Mouse (Mus musculus): ENCODE measurements at regions not wholly inside any gene's neighbourhood (a gene's known extent, or its start where the extent isn't known, plus 50 kb on each side); places are given as distances from the start of the nearest gene placed in this dataset.

DNA sequence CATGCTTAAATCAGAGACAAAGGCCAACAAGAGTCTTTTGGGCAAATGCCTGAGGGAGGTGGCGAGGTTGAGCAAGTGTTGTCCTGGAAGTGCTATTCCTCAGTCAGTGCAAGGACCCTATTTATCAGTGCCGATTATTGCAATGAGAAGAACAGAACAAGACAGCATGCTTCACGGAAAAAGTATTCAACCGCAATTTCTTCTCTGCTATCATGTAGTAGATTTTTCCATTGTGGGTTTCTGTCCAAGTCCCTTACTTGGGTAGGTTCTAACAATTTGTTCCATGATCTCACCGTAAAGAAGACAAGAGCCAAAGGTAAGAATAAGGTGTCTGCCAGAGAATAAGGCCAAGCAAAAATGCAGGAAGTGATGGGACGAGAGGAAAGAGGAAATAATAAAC, 186.2 kb downstream of the Arl4a start:
- no peak overlapping the region for H3K27ac ChIP-seq (ENCODE audit: control insufficient read depth, insufficient read depth, low read length)
- no peaks in the 10 kb centered on the region for H3K4me1 ChIP-seq (replicated peaks; ENCODE audit: control insufficient read depth, insufficient read depth, low read length)
- TF ChIP-seq CTCF (IDR thresholded peaks at IDR 0.05; ENCODE audit: borderline replicate concordance, control insufficient read depth, extremely low read depth, insufficient read depth, low read length, poor library complexity) (no peak), POLR2A (IDR thresholded peaks at IDR 0.05; ENCODE audit: control insufficient read depth, extremely low read depth, insufficient read depth, low read length, poor library complexity) (no peak)
- 86% methylated on average over 6 of the region's 6 CpGs for WGBS
- H3K4me3 ChIP-seq (ENCODE audit: control insufficient read depth, insufficient read depth, low read length): no peak overlapping the region
- no peak for DNase-seq
- no peaks in the 10 kb centered on the region for H3K27me3 ChIP-seq (ENCODE audit: control insufficient read depth, insufficient read depth, low read length)
- no peaks in the 10 kb centered on the region for H3K36me3 ChIP-seq (ENCODE audit: control insufficient read depth, insufficient read depth, low read length)

DNA sequence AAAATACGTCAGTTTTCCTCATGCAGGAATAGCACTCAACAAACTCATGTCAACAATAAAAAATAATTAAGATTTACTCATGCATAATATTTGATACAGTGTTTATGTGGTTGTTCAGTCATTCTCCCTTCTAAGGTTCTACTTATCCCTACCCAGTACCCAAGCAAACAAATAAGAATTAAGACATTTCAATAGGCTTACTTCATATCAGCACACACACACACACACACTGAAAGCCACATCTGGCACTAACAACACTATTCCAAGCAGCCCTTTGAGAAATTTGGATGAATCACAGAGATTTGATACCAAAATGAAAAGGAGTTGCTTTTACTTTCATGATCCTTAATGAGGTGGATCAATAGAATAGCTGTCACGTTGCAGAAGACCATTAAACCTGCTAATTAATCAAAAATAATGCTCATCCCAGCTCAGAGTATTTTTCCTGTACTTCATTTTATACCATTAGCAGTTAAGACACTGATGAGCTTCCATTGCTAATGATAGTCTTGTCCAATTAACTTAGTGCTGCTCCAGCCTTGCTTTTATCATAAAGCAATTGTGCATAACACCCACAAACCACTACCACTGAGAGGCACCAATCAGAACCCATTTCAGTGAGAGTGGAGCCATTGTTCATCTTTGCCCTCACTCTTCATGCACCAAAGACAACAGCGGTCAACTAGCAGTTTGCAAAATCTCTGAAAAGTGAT, 188.3 kb downstream of the Arl4a start:
- no peak overlapping the region for H3K4me3 ChIP-seq (ENCODE audit: control insufficient read depth, insufficient read depth, low read length)
- no peak for DNase-seq
- no peak for TF ChIP-seq CTCF (IDR thresholded peaks at IDR 0.05; ENCODE audit: borderline replicate concordance, control insufficient read depth, extremely low read depth, insufficient read depth, low read length, poor library complexity)
- TF ChIP-seq POLR2A (IDR thresholded peaks at IDR 0.05; ENCODE audit: control insufficient read depth, extremely low read depth, insufficient read depth, low read length, poor library complexity): no peak
- no peaks in the 10 kb centered on the region for H3K27me3 ChIP-seq (ENCODE audit: control insufficient read depth, insufficient read depth, low read length)
- no peaks in the 10 kb centered on the region for H3K36me3 ChIP-seq (ENCODE audit: control insufficient read depth, insufficient read depth, low read length)
- WGBS: 89% methylated on average over 3 of the region's 3 CpGs
- H3K27ac ChIP-seq (ENCODE audit: control insufficient read depth, insufficient read depth, low read length): no peak overlapping the region
- H3K4me1 ChIP-seq (replicated peaks; ENCODE audit: control insufficient read depth, insufficient read depth, low read length): no peaks in the 10 kb centered on the region

DNA sequence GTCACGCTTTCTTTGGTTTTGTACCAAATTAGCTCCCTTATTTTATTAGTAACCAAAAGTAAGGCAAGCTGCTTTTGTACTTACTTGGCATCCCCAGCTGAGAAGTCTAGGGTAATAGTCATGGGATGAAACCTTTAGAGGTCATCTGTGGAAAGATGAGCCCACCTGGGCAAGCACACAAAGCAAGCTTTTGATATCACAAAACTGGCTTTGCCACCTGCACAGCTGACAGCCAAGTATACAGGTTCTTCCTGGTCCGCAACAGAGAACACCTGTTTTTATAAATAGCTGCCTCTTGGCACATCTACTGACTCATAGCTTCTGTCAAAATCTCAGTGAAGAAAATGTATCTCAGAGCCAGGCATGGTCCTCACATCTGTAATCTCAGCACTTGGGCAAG, 197.2 kb downstream of the Arl4a start:
- Histone ChIP-seq H3K4me1 (replicated peaks; ENCODE audit: control insufficient read depth, insufficient read depth, low read length) (no peaks in the 10 kb centered on the region), H3K4me3 (ENCODE audit: control insufficient read depth, insufficient read depth, low read length) (no peak overlapping the region), H3K27ac (ENCODE audit: control insufficient read depth, insufficient read depth, low read length) (no peak overlapping the region), H3K27me3 (ENCODE audit: control insufficient read depth, insufficient read depth, low read length) (no peaks in the 10 kb centered on the region), H3K36me3 (ENCODE audit: control insufficient read depth, insufficient read depth, low read length) (no peaks in the 10 kb centered on the region)
- TF ChIP-seq POLR2A (IDR thresholded peaks at IDR 0.05; ENCODE audit: control insufficient read depth, extremely low read depth, insufficient read depth, low read length, poor library complexity) (no peak), CTCF (IDR thresholded peaks at IDR 0.05; ENCODE audit: borderline replicate concordance, control insufficient read depth, extremely low read depth, insufficient read depth, low read length, poor library complexity) (no peak)
- 98% methylated on average over 2 of the region's 2 CpGs for WGBS
- DNase-seq: no peak

DNA sequence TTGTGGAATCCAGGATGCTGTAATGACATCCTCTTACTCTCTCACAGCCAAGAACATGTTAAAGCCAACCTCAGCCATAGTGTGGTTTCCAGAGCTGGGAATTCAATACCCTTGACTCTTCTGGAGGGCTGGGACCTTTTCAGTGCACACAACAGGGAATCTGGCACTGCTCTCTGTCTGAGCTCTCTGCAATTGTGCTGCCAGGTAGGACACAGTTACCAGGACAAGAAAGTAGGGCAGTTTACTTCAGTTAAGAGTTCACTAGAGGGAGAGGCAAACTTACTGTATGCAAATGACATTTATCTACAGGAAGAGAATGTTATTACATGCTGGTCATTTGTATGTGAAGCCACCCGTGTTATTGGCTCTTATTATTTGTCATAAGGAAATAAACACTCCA, 197.6 kb downstream of the Arl4a start:
- no peak for DNase-seq
- 89% methylated on average over 1 of the region's 1 CpGs for WGBS
- Histone ChIP-seq H3K4me3 (ENCODE audit: control insufficient read depth, insufficient read depth, low read length) (no peak overlapping the region), H3K27ac (ENCODE audit: control insufficient read depth, insufficient read depth, low read length) (no peak overlapping the region), H3K27me3 (ENCODE audit: control insufficient read depth, insufficient read depth, low read length) (no peaks in the 10 kb centered on the region), H3K36me3 (ENCODE audit: control insufficient read depth, insufficient read depth, low read length) (no peaks in the 10 kb centered on the region), H3K4me1 (replicated peaks; ENCODE audit: control insufficient read depth, insufficient read depth, low read length) (no peaks in the 10 kb centered on the region)
- no peak for TF ChIP-seq CTCF (IDR thresholded peaks at IDR 0.05; ENCODE audit: borderline replicate concordance, control insufficient read depth, extremely low read depth, insufficient read depth, low read length, poor library complexity)
- TF ChIP-seq POLR2A (IDR thresholded peaks at IDR 0.05; ENCODE audit: control insufficient read depth, extremely low read depth, insufficient read depth, low read length, poor library complexity): no peak

DNA sequence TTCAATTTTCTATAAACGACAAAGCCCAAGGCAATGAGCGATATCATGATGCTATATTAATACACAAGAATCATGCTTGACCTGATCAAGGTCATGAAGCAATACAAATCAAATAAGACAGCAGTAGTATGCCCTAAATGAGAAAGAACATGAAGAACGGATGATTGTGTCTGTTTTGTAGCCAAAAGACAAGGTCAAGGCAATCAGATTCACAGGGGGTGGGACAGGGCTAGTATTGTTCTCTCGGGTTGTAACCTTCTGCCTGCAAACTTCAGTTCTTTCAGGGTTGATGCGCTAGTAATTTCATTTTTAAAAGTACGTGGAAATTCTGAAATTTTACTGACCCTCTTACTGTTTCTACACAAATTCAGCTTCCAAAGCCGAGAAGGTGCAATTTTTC, 206.7 kb downstream of the Arl4a start:
- DNase-seq: no peak
- 93% methylated on average over 7 of the region's 7 CpGs for WGBS
- Histone ChIP-seq H3K4me1 (replicated peaks; ENCODE audit: control insufficient read depth, insufficient read depth, low read length) (no peaks in the 10 kb centered on the region), H3K27ac (ENCODE audit: control insufficient read depth, insufficient read depth, low read length) (no peak overlapping the region), H3K27me3 (ENCODE audit: control insufficient read depth, insufficient read depth, low read length) (no peaks in the 10 kb centered on the region), H3K4me3 (ENCODE audit: control insufficient read depth, insufficient read depth, low read length) (no peak overlapping the region), H3K36me3 (ENCODE audit: control insufficient read depth, insufficient read depth, low read length) (no peaks in the 10 kb centered on the region)
- TF ChIP-seq POLR2A (IDR thresholded peaks at IDR 0.05; ENCODE audit: control insufficient read depth, extremely low read depth, insufficient read depth, low read length, poor library complexity): no peak
- TF ChIP-seq CTCF (IDR thresholded peaks at IDR 0.05; ENCODE audit: borderline replicate concordance, control insufficient read depth, extremely low read depth, insufficient read depth, low read length, poor library complexity): no peak

DNA sequence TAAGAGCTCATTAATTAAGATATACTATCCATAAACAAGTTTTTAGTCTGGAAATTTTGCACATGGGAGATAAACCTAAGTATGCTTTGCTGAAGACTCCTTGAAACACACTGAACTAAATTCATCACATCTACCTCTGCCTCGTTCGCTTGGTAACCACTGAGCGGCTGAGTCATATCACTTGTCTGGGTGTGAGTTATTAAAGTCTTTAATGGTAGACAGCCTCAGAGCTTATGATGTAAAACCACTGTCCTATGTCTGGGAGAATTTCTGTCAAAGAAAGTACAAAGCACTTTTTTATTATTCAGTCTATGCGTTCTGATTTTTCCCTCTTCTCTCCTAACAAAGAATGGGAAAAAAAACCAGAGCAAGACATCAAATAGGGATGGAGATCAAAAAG, 207.3 kb downstream of the Arl4a start:
- no peak for TF ChIP-seq POLR2A (IDR thresholded peaks at IDR 0.05; ENCODE audit: control insufficient read depth, extremely low read depth, insufficient read depth, low read length, poor library complexity)
- TF ChIP-seq CTCF (IDR thresholded peaks at IDR 0.05; ENCODE audit: borderline replicate concordance, control insufficient read depth, extremely low read depth, insufficient read depth, low read length, poor library complexity): no peak
- WGBS: 95% methylated on average over 4 of the region's 4 CpGs

GRCm38 (mm10) chr12:39822671-39823070, 215.2 kb downstream of the Arl4a start:
- Histone ChIP-seq H3K4me1 (replicated peaks; ENCODE audit: control insufficient read depth, insufficient read depth, low read length) (no peaks in the 10 kb centered on the region), H3K36me3 (ENCODE audit: control insufficient read depth, insufficient read depth, low read length) (no peaks in the 10 kb centered on the region), H3K27me3 (ENCODE audit: control insufficient read depth, insufficient read depth, low read length) (no peaks in the 10 kb centered on the region), H3K27ac (ENCODE audit: control insufficient read depth, insufficient read depth, low read length) (no peak overlapping the region), H3K4me3 (ENCODE audit: control insufficient read depth, insufficient read depth, low read length) (no peak overlapping the region)
- 85% methylated on average over 3 of the region's 3 CpGs for WGBS
- DNase-seq: no peak
- no peak for TF ChIP-seq CTCF (IDR thresholded peaks at IDR 0.05; ENCODE audit: borderline replicate concordance, control insufficient read depth, extremely low read depth, insufficient read depth, low read length, poor library complexity)
- no peak for TF ChIP-seq POLR2A (IDR thresholded peaks at IDR 0.05; ENCODE audit: control insufficient read depth, extremely low read depth, insufficient read depth, low read length, poor library complexity)

More for the DNA sequence above, 207.3 kb downstream of the Arl4a start:
- no peaks in the 10 kb centered on the region for H3K4me1 ChIP-seq (replicated peaks; ENCODE audit: control insufficient read depth, insufficient read depth, low read length)
- DNase-seq: no peak
- no peaks in the 10 kb centered on the region for H3K27me3 ChIP-seq (ENCODE audit: control insufficient read depth, insufficient read depth, low read length)
- H3K27ac ChIP-seq (ENCODE audit: control insufficient read depth, insufficient read depth, low read length): no peak overlapping the region
- no peak overlapping the region for H3K4me3 ChIP-seq (ENCODE audit: control insufficient read depth, insufficient read depth, low read length)
- no peaks in the 10 kb centered on the region for H3K36me3 ChIP-seq (ENCODE audit: control insufficient read depth, insufficient read depth, low read length)

All from thymus, adult 2 months (tissue).